Mouse (Mus musculus) myocyte (in vitro differentiated cells): ENCODE measurements at regions not wholly inside any gene's neighbourhood (a gene's known extent, or its start where the extent isn't known, plus 50 kb on each side); places are given as distances from the start of the nearest gene placed in this dataset.

Source experiments
- H3K27me3 ChIP-seq: one replicate; pipeline ENCODE4 v1.6.1; 2011; ENCODE audit not compliant: control insufficient read depth, insufficient read depth, insufficient read length
- H3K36me3 ChIP-seq: one replicate; pipeline ENCODE4 v1.6.1; 2011; ENCODE audit not compliant: control insufficient read depth, insufficient read depth
- H3K4me2 ChIP-seq: one replicate; pipeline ENCODE4 v1.6.1; 2011; ENCODE audit warnings: low read depth, control low read depth
- H3K4me3 ChIP-seq: one replicate; pipeline ENCODE4 v1.5.1; 2011; ENCODE audit warnings: mild to moderate bottlenecking, control low read depth, moderate library complexity
- H3K79me2 ChIP-seq: one replicate; pipeline ENCODE4 v1.6.1; 2011; ENCODE audit not compliant: control insufficient read depth, insufficient read depth
- H3ac ChIP-seq: one replicate; pipeline ENCODE4 v1.6.1; 2011; ENCODE audit not compliant: control insufficient read depth, insufficient read length
- CEBPB ChIP-seq: IDR thresholded peaks from 2 replicates; pipeline ENCODE4 v1.6.1; 2011; ENCODE audit warnings: mild to moderate bottlenecking, moderate library complexity; ENCODE audit not compliant: poor library complexity, insufficient read depth, severe bottlenecking
- E2F4 ChIP-seq: IDR thresholded peaks from one replicate; pipeline ENCODE4 v1.6.1; 2011; ENCODE audit warnings: mild to moderate bottlenecking, control low read depth, moderate library complexity; ENCODE audit not compliant: insufficient read depth
- MAX ChIP-seq: IDR thresholded peaks from one replicate; pipeline ENCODE4 v1.6.1; 2011; ENCODE audit warnings: low read depth, mild to moderate bottlenecking, control low read depth
- MYOD1 ChIP-seq, 3 experiments: IDR thresholded peaks; one replicate each; pipeline ENCODE4 v1.6.1; 2011; ENCODE audit warnings: control low read depth in 2 of 3, low read depth in 2 of 3, mild to moderate bottlenecking in 2 of 3, moderate library complexity in 1 of 3; ENCODE audit not compliant: insufficient read length in 2 of 3, control insufficient read depth in 1 of 3
- MYOG ChIP-seq, 3 experiments: IDR thresholded peaks; one replicate each; pipeline ENCODE4 v1.6.1; 2011; ENCODE audit warnings: control low read depth in 2 of 3, low read depth in 2 of 3, mild to moderate bottlenecking in 2 of 3; ENCODE audit not compliant: insufficient read length in 2 of 3, control insufficient read depth in 1 of 3, insufficient read depth in 1 of 3
- POLR2A ChIP-seq: IDR thresholded peaks from one replicate; pipeline ENCODE4 v1.6.1; 2011; ENCODE audit warnings: low read depth, mild to moderate bottlenecking, control low read depth, moderate library complexity; ENCODE audit not compliant: insufficient read length
- POLR2AphosphoS2 ChIP-seq: IDR thresholded peaks from one replicate; pipeline ENCODE4 v1.6.1; 2011; ENCODE audit warnings: low read depth, control low read depth; ENCODE audit not compliant: insufficient read length
- REST ChIP-seq: IDR thresholded peaks from one replicate; pipeline ENCODE4 v1.6.1; 2011; ENCODE audit warnings: mild to moderate bottlenecking, control low read depth, moderate library complexity; ENCODE audit not compliant: insufficient read depth, insufficient read length
- SRF ChIP-seq: IDR thresholded peaks from one replicate; pipeline ENCODE4 v1.6.1; 2011; ENCODE audit warnings: low read depth; ENCODE audit not compliant: control insufficient read depth, insufficient read length
- TCF12 ChIP-seq: IDR thresholded peaks from one replicate; pipeline ENCODE4 v1.6.1; 2011; ENCODE audit warnings: mild to moderate bottlenecking, control low read depth; ENCODE audit not compliant: poor library complexity, insufficient read depth, severe bottlenecking
- TCF3 ChIP-seq: IDR thresholded peaks from one replicate; pipeline ENCODE4 v1.6.1; 2011; ENCODE audit warnings: low read depth, control low read depth; ENCODE audit not compliant: insufficient read length
- USF1 ChIP-seq: IDR thresholded peaks from one replicate; pipeline ENCODE4 v1.6.1; 2011; ENCODE audit warnings: low read depth, mild to moderate bottlenecking, control low read depth, moderate library complexity

GRCm38 (mm10) chr16:55617958-55618357, 220.7 kb downstream of the Nfkbiz start:
- no peak overlapping the region for H3K4me3 ChIP-seq
- TF ChIP-seq MYOD1 (IDR thresholded peaks at IDR 0.05; ENCODE audit: control insufficient read depth in 1 of 3, insufficient read length in 2 of 3, low read depth in 2 of 3), result no peak
- no peak for TF ChIP-seq POLR2AphosphoS2
- no peak for TF ChIP-seq SRF
- TF ChIP-seq MAX, result no peak
- TF ChIP-seq E2F4, result no peak
- TF ChIP-seq USF1, result no peak
- no peak for TF ChIP-seq TCF3
- no peak for TF ChIP-seq TCF12
- TF ChIP-seq MYOG (IDR thresholded peaks at IDR 0.05; ENCODE audit: control insufficient read depth in 1 of 3, insufficient read depth in 1 of 3, insufficient read length in 2 of 3, low read depth in 2 of 3), result no peak
- no peak for TF ChIP-seq REST
- no peak for TF ChIP-seq CEBPB
- no peak for TF ChIP-seq POLR2A
- no peak overlapping the region for H3K4me2 ChIP-seq
- no peaks in the 10 kb centered on the region for H3K79me2 ChIP-seq
- no peak overlapping the region for H3ac ChIP-seq
- no peaks in the 10 kb centered on the region for H3K36me3 ChIP-seq
- H3K27me3 ChIP-seq, result no peaks in the 10 kb centered on the region

- Histone ChIP-seq H3K36me3 (no peaks in the 10 kb centered on the region), H3ac (no peak overlapping the region), H3K4me3 (no peak overlapping the region), H3K4me2 (no peak overlapping the region), H3K79me2 (no peaks in the 10 kb centered on the region), H3K27me3 (no peaks in the 10 kb centered on the region)
- no peak for TF ChIP-seq CEBPB
- no peak for TF ChIP-seq MYOG (IDR thresholded peaks at IDR 0.05; ENCODE audit: control insufficient read depth in 1 of 3, insufficient read depth in 1 of 3, insufficient read length in 2 of 3, low read depth in 2 of 3)
- no peak for TF ChIP-seq E2F4
- TF ChIP-seq SRF, result no peak
- TF ChIP-seq MAX, result no peak
- TF ChIP-seq REST, result no peak
- no peak for TF ChIP-seq POLR2A
- no peak for TF ChIP-seq MYOD1 (IDR thresholded peaks at IDR 0.05; ENCODE audit: control insufficient read depth in 1 of 3, insufficient read length in 2 of 3, low read depth in 2 of 3)
Measured at GRCm38 (mm10) chr16:55617506-55617905, 221.2 kb downstream of the Nfkbiz start.

GRCm38 (mm10) chr16:55616408-55617120, 222.1 kb downstream of the Nfkbiz start:
- Histone ChIP-seq H3K27me3 (no peaks in the 10 kb centered on the region), H3K79me2 (no peaks in the 10 kb centered on the region), H3ac (no peak overlapping the region), H3K4me3 (no peak overlapping the region), H3K4me2 (no peak overlapping the region), H3K36me3 (no peaks in the 10 kb centered on the region)
- TF ChIP-seq TCF3 (no peak), MYOD1 (IDR thresholded peaks at IDR 0.05; ENCODE audit: control insufficient read depth in 1 of 3, insufficient read length in 2 of 3, low read depth in 2 of 3) (no peak), POLR2A (no peak), REST (no peak), POLR2AphosphoS2 (no peak), TCF12 (no peak), CEBPB (no peak), MYOG (IDR thresholded peaks at IDR 0.05; ENCODE audit: control insufficient read depth in 1 of 3, insufficient read depth in 1 of 3, insufficient read length in 2 of 3, low read depth in 2 of 3) (no peak), USF1 (no peak), SRF (no peak), MAX (no peak)

GRCm38 (mm10) chr16:55612873-55613272, 225.8 kb downstream of the Nfkbiz start:
- no peak overlapping the region for H3K4me3 ChIP-seq
- H3K36me3 ChIP-seq, result no peaks in the 10 kb centered on the region
- no peak overlapping the region for H3K4me2 ChIP-seq
- H3K79me2 ChIP-seq, result no peaks in the 10 kb centered on the region
- TF ChIP-seq USF1, result no peak
- no peak for TF ChIP-seq POLR2A
- TF ChIP-seq TCF12, result no peak
- TF ChIP-seq TCF3, result no peak
- TF ChIP-seq SRF, result no peak
- TF ChIP-seq MYOD1 (IDR thresholded peaks at IDR 0.05; ENCODE audit: control insufficient read depth in 1 of 3, insufficient read length in 2 of 3, low read depth in 2 of 3), result no peak
- no peak for TF ChIP-seq REST
- no peak for TF ChIP-seq E2F4
- no peak for TF ChIP-seq POLR2AphosphoS2
- no peak overlapping the region for H3ac ChIP-seq
- H3K27me3 ChIP-seq, result no peaks in the 10 kb centered on the region

- Histone ChIP-seq H3K4me3 (no peak overlapping the region), H3K27me3 (no peaks in the 10 kb centered on the region), H3ac (no peak overlapping the region), H3K4me2 (no peak overlapping the region), H3K36me3 (no peaks in the 10 kb centered on the region), H3K79me2 (no peaks in the 10 kb centered on the region)
- TF ChIP-seq TCF12 (no peak), MAX (no peak), CEBPB (no peak), POLR2AphosphoS2 (no peak), MYOD1 (IDR thresholded peaks at IDR 0.05; ENCODE audit: control insufficient read depth in 1 of 3, insufficient read length in 2 of 3, low read depth in 2 of 3) (no peak), MYOG (IDR thresholded peaks at IDR 0.05; ENCODE audit: control insufficient read depth in 1 of 3, insufficient read depth in 1 of 3, insufficient read length in 2 of 3, low read depth in 2 of 3) (no peak), REST (no peak), TCF3 (no peak), USF1 (no peak), E2F4 (no peak), POLR2A (no peak), SRF (no peak)
Measured at GRCm38 (mm10) chr16:55612001-55612400, 226.7 kb downstream of the Nfkbiz start.
